Mouse (Mus musculus): ENCODE measurements around the gene Gria2.

The Gria2 gene

DNA sequence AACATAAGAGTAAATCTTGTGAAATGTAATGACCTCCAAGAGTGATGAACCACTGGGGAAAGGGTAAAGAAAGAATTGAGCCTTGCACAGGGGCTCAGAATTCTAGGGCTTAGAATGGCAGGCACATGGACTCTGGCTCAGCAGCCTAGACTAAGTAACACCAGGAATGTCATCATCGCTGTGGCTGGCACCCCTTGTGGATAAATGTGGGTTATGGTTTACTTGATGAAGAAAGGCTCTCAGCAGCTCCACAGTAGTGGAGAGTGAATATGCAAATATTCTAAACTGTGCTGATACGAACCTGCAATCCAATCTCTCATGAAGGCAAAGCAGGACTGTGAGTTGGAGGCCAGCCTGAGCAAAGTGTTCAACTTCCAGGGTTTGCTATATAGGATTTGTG lies 26.0 kb downstream of the Gria2 start:
- no peak for DNase-seq (ENCODE audit: low spot score in 2 of 2)

DNA sequence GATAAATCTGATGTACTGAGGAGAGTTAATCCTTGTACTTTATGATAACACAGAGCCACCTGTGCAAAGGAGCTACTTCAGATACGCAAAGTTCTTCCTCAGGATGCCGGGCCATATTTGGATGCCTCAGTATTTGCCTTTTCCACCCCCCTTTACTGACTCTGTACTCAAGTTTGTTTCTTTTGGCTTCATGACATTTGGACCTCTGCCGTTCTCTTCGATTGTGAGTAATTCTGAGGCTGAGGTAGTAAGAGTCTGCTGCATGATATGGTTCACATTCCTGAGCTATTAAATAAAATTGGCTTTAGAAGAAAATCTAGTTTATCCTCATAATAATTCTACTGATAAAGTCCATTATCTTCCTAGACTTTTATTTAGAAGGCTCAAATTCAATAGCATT lies 26.7 kb downstream of the Gria2 start:
- no peak for DNase-seq (ENCODE audit: low spot score in 2 of 2)

DNA sequence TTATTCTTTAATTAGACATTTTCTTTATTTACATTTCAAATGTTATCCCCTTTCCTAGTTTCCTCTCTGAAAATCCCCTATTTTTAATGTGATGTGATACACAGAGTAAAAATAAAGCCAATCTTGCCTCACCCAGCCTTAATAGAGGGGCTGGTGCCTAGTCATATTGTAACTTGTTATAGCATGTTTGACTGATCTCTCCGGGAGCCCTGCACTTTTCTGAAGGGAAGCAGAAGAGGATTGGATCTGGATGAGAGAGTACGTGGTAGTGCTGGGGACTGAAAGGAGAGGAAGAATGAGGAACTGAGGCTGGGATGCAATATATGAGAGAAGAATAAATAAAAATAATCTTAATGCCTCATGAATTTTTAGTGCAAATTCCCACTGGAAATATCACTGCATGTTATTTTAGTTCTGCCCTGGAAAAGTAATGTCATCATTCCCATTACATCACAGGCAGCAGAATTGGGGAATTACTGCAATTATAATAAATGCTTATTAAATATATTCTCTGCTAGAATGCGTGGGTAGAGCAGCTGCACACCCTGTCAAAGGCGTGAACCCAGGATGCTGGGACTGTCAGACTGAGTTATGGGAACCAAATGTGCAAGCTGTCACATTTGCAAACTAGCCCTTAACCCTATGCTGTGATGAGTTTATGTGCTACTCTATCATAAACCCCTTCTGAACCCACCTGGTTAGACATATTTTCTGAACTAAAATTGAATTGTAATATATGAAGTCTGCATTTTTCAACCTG lies 28.4 kb downstream of the Gria2 start:
- DNase-seq (ENCODE audit: low spot score in 2 of 2), result no peak

DNA sequence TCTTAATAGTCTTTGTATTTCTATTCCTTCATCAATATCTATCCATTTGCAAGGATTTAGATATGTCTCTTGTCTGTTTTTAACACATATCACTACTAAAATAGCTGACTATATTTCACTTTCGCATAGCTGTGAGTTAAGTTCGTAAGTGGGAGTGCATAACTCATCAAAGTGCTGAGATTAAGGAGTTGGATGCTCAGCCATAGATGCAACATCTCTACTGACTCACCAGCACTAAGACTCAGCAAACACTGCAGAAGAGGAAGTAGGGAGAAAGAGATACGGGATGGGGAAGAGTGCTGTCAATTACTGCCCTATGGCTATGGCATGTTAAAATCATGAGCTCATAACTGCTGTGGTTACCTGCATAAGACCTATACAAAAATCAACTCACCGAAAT lies 29.4 kb downstream of the Gria2 start:
- DNase-seq (ENCODE audit: low spot score in 2 of 2), result no peak

DNA sequence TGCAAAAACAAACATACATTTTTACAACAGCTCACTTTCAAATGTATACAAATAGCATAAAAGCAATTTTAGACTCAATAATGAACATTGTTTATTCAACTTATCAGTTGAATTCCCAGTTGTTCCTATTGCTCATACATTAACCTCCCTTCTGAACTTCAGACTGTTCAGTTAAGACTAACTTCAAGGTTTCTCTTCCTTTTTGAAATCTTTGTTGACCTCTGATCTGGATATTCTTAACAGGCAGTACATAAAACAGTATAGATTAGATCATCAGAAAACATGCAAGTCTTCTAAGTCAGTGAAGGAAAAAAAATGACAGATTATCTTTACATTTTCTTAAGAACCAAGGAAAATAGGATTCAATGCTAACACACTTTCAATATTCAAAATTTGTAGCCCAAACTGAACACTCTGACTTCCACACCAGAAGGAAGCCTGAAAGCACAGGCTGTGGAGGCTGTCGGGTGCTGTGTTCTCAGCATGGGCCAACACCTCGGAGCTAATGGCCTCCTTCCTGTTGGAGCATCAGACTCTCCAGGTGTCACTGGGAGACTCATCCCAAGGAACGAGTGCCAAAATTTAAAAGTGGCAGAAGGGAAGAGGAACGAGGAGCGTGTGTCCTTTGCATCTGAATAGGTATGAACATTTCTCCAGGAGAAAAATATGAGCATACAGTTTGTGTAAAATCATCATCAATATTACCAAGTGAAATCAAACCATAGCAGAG lies 33.0 kb downstream of the Gria2 start:
- DNase-seq (ENCODE audit: low spot score in 2 of 2), result no peak

DNA sequence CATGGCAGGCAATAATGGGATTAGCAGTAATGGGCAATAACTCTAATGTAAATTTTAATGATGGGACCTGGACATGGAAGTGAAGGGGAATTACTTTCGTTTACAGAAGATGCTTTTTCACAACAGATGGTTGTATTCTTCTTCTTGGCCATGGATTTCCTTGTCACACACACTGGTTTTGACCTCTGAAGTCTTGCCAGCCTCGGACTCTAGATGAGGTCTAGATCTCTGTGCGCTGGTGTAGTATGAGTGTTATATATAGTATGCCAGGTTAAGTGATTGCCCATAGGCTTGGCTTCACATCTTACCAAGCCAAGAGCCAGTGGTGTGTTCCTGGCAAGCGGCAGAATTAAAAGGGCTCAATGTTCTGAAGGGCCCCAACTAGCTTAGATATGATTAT lies 43.7 kb downstream of the Gria2 start:
- DNase-seq (ENCODE audit: low spot score in 2 of 2), result no peak

DNA sequence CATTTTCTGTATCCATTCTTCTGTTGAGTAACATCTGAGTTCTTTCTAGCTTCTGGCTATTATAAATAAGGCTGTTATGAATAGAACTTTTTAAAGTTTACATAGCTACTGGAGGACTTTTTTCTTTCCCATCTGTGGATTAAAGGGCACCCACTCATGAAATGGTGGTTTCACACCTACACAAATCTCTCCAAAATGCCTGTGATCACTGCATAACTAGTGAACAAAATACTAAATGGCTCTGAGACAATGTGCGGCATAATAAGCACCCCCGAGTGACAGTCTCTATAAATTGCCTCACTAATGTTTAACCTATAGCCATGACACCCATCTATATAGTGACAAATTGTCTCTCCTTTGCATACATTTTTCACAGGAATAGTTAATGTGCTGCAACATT lies 44.3 kb downstream of the Gria2 start:
- no peak for DNase-seq (ENCODE audit: low spot score in 2 of 2)

DNA sequence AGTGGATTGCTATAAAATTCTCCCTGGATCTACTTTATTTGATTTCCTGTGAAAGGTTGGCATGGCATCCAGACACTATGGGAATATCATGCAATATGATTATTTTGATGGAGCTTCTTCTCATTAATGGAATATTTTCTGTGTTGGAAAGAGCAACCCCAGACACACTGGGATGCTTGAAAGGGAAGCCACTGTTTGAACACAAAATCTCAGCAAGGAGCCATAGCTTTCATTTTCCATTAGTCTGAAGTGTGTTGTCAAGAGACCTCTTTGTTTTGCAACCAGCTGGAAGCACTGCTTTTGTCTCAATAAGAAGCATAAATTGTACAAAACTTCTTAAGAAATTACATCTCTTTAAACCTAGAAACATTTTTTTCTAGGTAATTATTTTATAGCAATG lies 51.8 kb downstream of the Gria2 start:
- DNase-seq (ENCODE audit: low spot score in 2 of 2), result no peak

DNA sequence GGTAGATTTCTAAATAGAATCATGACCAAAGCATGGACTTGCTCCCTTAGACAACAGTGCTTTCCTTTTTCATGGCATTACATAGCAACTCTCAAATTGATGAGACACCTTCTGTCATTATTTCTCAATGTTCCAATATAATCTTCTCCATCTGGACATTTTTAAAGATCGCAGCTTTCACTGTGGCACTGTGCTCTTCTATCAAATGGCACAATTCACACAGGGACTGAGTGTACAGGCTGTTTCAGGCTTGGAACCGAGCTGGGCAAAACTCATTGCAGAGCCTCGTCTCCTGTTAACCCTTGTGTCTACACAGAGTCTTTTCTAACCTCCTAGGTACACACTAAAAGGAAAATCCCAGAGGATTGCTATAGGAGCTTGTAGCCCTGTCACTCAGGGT lies 77.4 kb downstream of the Gria2 start:
- no peak for DNase-seq (ENCODE audit: low spot score in 2 of 2)

DNA sequence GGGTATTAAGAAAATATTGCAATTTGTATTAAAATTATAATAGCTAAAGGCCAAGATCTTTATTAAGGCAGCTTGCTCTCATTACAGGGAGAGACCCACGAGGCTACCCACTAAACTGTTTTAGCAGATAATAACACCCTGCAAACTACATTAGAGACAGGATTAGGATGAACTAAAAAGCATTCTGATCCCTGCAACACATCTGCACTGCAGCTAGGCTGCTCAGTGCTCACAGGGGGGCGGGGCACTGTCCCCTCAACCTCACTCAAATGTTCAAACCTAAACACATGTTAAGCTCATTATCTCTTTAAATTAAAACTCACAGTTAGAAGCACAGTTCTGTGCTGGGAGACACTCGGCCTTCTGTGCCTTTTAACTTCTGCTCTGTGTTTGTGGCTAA lies 89.5 kb downstream of the Gria2 start:
- no peak for DNase-seq (ENCODE audit: low spot score in 2 of 2)

DNA sequence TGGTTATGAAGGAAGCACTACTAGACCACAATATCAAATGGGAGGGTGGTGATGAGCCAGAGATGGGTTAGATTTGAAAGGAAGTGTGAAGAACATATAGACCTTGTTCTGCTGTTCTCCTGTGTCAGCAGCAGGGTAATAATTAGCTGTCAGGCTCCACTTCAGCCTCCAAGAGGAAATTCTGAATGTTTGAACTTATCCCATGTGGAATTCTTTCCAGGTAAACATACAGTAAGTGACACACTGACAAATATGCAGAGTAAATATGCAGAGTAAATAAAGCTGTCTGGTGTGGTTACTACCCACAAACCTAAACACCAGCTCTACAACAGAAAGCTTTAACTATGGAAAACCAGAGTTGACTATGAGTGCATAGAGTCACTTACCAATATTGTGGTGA lies 93.6 kb downstream of the Gria2 start:
- no peak for DNase-seq (ENCODE audit: low spot score in 2 of 2)

DNA sequence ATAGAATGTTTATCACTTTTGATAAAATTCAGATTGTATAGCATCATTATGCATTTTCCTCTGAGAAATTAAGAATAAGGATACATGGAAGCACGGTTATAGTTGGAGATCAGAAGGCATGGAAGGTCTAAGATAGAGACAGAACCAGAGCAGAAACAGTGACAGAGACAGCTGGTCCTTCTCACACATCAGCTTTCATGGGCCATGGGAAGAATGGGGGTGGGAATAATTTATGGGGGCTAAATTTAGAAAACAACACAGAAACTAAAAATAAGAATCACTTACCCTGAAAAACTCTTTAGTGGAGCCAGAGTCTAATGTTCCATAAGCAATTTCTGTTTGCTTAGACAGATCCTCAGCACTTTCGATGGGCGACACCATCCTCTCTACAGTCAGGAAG lies 100.5 kb downstream of the Gria2 start:
- DNase-seq (ENCODE audit: low spot score in 2 of 2), result no peak

DNA sequence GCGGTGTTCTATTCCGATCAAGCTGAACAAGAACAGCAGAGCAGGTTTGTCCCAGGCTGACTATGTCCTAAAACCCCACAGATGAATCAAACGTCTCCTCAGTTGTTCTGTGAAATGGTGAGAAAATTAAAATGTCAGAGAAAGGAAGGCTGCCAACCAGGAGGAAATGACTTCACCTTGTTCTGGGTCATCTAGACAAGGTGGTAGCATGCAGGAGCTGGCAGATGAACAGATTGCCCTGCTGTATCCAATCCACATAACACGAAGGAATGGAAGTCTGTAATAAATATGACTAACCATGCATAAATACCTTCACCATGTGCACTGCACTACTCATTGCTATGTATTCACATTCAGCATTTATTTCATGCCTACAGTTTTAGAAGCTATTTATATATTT lies 105.1 kb downstream of the Gria2 start:
- DNase-seq (ENCODE audit: low spot score in 2 of 2), result no peak

DNA sequence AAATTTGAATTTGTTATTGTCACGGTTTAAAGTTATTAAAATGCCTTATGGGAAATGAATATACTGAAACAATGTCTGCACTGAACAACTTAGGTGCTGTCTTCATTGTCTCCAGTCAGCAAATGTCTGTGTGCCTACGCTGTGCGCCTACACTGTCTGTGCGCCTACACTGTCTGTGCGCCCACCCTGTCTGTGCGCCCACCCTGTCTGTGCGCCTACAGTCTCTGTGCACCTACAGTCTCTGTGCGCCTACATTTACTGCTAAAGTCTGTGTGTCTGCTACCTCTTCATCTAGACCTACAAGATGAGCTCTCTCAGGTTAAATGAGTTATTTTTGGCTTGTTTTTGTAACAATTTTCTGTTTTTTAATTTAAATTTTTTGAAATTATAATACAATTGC lies 107.7 kb downstream of the Gria2 start:
- DNase-seq (ENCODE audit: low spot score in 2 of 2), result no peak

DNA sequence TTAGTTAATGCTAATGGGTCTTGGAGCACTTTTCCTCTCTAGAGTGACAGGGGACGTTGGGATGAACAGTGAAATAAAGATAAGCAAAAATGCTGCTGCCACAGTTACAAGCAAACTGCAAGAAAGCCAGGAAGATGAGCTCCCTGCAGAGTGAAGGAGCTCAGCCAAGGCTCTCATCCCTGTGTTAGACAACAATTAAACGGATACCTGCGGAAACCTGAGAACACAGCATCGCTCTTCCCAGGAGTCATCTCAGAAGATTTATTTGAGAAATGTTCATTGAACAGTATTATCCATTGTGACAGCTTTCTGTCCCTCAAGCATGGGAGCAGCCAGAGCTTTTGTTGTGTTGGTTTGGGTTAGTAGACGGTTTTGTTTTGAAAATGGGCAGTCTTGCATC lies 137.5 kb downstream of the Gria2 start:
- DNase-seq (ENCODE audit: low spot score in 2 of 2), result no peak

DNA sequence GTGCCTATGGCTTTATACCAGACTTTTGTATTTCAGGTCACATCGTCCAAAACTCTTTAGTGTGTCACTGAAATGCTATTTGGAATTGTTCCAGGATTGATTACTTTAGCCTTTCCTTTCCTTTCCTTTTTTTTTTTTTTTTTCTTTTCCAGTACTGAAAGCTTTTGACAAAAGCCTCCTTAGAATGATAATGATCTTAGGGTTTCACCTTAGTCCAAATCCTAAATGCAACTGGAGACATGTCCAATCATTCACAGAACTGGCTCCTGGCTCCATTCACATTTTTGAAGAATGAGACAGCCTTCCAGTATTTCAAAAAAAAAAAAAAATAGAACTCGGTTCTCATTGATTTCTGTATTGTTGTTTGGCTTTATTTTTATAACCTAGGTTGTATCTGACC lies 139.3 kb downstream of the Gria2 start:
- DNase-seq (ENCODE audit: low spot score in 2 of 2), result no peak

DNA sequence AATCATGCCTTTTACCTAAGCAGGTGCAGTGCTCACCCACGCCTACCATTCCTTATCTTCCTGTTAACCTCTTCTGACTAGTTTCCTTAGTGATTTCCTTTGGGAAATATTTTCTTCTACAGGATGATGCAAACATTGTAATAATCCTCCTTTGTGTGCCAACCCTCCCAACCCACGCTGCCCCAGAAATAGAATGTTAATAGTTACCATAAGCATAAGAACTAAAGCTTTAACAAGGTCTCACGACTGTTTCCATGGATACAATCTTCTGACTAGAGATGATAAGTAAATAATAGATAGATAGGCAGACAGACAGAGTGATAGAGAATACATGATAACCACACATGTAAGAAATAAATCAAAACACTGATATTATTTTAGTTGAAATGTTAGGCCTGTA lies 140.8 kb downstream of the Gria2 start:
- no peak for DNase-seq (ENCODE audit: low spot score in 2 of 2)

DNA sequence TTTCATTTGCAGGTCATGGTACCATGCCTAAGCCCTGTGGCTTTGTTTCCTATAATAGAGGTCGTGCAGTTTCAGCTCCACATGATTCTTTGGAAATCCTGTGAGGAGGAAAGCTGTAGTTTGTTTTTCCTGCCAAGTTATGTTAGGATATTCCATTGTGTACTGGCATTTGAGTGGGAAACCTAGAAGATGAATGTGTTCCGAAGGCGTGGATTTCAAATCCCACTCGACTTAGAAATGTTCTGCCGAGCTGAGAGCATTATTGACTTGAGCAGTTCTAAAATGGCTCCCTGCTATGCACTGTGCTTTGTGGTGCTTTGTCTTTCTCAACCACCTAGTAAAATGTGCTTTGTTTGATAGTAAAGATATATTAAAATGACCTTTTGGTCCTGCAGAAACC lies 150.4 kb downstream of the Gria2 start:
- DNase-seq (ENCODE audit: low spot score in 2 of 2), result no peak

Data from left cerebral cortex, adult 9 months (tissue).